Mouse (Mus musculus): ENCODE results near the gene Atp7b. TPM values are rescaled to one million over a fixed set of nuclear protein-coding genes. Genes with fewer than 3 reads are reported as not detected.

Atp7b gene
- polyA plus RNA-seq, 1 experiment from 2014 or later = 1.1 TPM

GRCm38 (mm10) chr8:21947311-21948017, 112.6 kb downstream of the Atp7b start:
- Histone ChIP-seq H3K27ac (no peak overlapping the region), H3K27me3 (ENCODE audit: low read depth, poor library complexity, severe bottlenecking) (no peaks in the 10 kb centered on the region), H3K4me3 (no peak overlapping the region), H3K4me1 (no peaks in the 10 kb centered on the region), H3K9me3 (replicated peaks) (no peaks in the 10 kb centered on the region), H3K36me3 (no peaks in the 10 kb centered on the region)
- WGBS = 88% methylated on average over 9 of the region's 9 CpGs
- no peak for DNase-seq (ENCODE audit: low spot score)

- 92% methylated on average over 6 of the region's 6 CpGs for WGBS
- Histone ChIP-seq H3K27me3 (ENCODE audit: low read depth, poor library complexity, severe bottlenecking) (no peaks in the 10 kb centered on the region), H3K36me3 (no peaks in the 10 kb centered on the region), H3K4me1 (no peaks in the 10 kb centered on the region), H3K9me3 (replicated peaks) (no peaks in the 10 kb centered on the region), H3K27ac (no peak within 1 kb of the TSS), H3K4me3 (no peak within 1 kb of the TSS)
- no peak for DNase-seq (ENCODE audit: low spot score)
Measured at GRCm38 (mm10) chr8:21946462-21946861, 113.6 kb downstream of the Atp7b start, which contains the start of gene Defb13. Gene Defb13, plus strand, starts transcription at chr8:21946762.

Other genes starting within 250 kb of the Atp7b start
- not detected in 2 replicates for gene Defb50, start 236.8 kb downstream of the Atp7b start, polyA plus RNA-seq (2016; fragmentation: Nextera tagmentation; extraction: Ambion mirVana)
- gene Defb2, start 220.4 kb downstream of the Atp7b start, polyA plus RNA-seq (2016; fragmentation: Nextera tagmentation; extraction: Ambion mirVana) = not detected in 2 replicates
- gene Defb10, start 201.4 kb downstream of the Atp7b start, polyA plus RNA-seq (2016; fragmentation: Nextera tagmentation; extraction: Ambion mirVana) = not detected in 2 replicates
- gene Defb9, start 174.9 kb downstream of the Atp7b start, polyA plus RNA-seq (2016; fragmentation: Nextera tagmentation; extraction: Ambion mirVana) = not detected in 2 replicates
- gene Defb11, start 153.9 kb downstream of the Atp7b start, polyA plus RNA-seq (2016; fragmentation: Nextera tagmentation; extraction: Ambion mirVana) = not detected in 2 replicates
- gene Defb15, start 127.6 kb downstream of the Atp7b start, polyA plus RNA-seq (2016; fragmentation: Nextera tagmentation; extraction: Ambion mirVana) = not detected in 2 replicates
- gene Defb35, start 122.0 kb downstream of the Atp7b start, polyA plus RNA-seq (2016; fragmentation: Nextera tagmentation; extraction: Ambion mirVana) = not detected in 2 replicates
- gene Defb13, start 113.5 kb downstream of the Atp7b start, polyA plus RNA-seq (2016; fragmentation: Nextera tagmentation; extraction: Ambion mirVana) = not detected in 2 replicates
- not detected in 2 replicates for gene Fam90a1a, start 101.6 kb downstream of the Atp7b start, polyA plus RNA-seq (2016; fragmentation: Nextera tagmentation; extraction: Ambion mirVana)
- not detected in 2 replicates for gene Ccdc70, start 90.5 kb downstream of the Atp7b start, polyA plus RNA-seq (2016; fragmentation: Nextera tagmentation; extraction: Ambion mirVana)
- gene Alg11, start 416 bp upstream of the Atp7b start, polyA plus RNA-seq (2016; fragmentation: Nextera tagmentation; extraction: Ambion mirVana) = 33.4 and 45.6 TPM in 2 replicates
- gene Nek5, start 64.7 kb upstream of the Atp7b start, polyA plus RNA-seq (2016; fragmentation: Nextera tagmentation; extraction: Ambion mirVana) = not detected in 2 replicates
- gene Nek3, start 106.1 kb upstream of the Atp7b start, polyA plus RNA-seq (2016; fragmentation: Nextera tagmentation; extraction: Ambion mirVana) = 7.1 TPM in 2 replicates
- 41.1 and 43.9 TPM in 2 replicates for gene Ckap2, start 125.5 kb upstream of the Atp7b start, polyA plus RNA-seq (2016; fragmentation: Nextera tagmentation; extraction: Ambion mirVana)
- 37.5 and 38.6 TPM in 2 replicates for gene Vps36, start 132.5 kb upstream of the Atp7b start, polyA plus RNA-seq (2016; fragmentation: Nextera tagmentation; extraction: Ambion mirVana)
- gene Thsd1, start 167.0 kb upstream of the Atp7b start, polyA plus RNA-seq (2016; fragmentation: Nextera tagmentation; extraction: Ambion mirVana) = 11.1 and 11.4 TPM in 2 replicates
- gene Tpte, start 223.1 kb upstream of the Atp7b start, polyA plus RNA-seq (2016; fragmentation: Nextera tagmentation; extraction: Ambion mirVana) = not detected in 2 replicates